Mouse (Mus musculus) cerebellum, adult 2 months (tissue): ENCODE measurements around the gene Hoxa2.

ENCODE experiments used
- CTCF ChIP-seq: fragments of 200-500 bp; IDR thresholded peaks from 2 replicates; pipeline ENCODE4 v1.5.1; 2011; ENCODE audit warnings: low read depth, mild to moderate bottlenecking, control low read depth, low read length, moderate library complexity, borderline replicate concordance; ENCODE audit not compliant: insufficient read depth
- POLR2A ChIP-seq: fragments of 200-500 bp; IDR thresholded peaks from 2 replicates; pipeline ENCODE4 v1.6.1; 2011; ENCODE audit warnings: low read length, control low read depth, borderline replicate concordance; ENCODE audit not compliant: insufficient read depth

DNA sequence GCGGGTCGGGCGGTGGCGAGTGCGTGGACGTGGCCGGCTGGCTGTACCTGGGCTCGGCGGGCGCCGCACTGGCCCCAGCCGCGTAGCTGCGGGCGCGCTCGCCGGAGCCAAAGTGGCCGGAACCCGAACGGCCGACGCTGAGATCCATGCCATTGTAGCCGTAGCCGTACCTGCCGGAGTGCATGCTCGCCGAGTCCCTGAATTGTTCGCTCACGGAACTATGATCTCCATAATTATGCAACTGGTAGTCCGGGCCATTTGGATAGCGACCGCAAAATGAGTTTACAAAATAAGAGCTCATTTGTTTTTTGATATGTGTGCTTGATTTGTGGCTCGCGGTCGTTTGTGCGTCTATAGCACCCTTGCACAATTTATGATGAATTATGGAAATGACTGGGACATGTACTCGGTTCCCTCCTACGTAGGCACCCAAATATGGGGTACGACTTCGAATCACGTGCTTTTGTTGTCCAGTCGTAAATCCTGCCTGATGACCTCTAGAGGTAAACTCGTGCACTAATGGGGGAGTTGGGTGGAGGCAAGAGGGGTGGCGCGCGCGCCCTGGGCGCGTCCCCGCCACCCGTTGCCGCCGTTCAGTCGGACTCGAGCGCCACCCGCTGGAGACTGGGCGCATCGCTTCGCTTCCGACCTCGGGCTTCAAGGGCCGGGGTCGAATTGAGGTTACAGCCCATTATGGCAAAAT, 39.6 kb upstream of the Hoxa2 start, which contains the start of gene Hoxa5:
- TF ChIP-seq CTCF (no peak), POLR2A (no peak)
